In genomic region chr14:25060285-25060684, GRCm38 (mm10) we compare ENCODE assay signal across 22 mouse cellular contexts.
DNase-seq lines count a peak whose midpoint lies in the region; ATAC-seq lines count a peak whose summit lies in the region.
"Had no signal": no experiment of that assay in that cellular context is flagged by ENCODE, and none has a peak within 500 bp of the region (broad histone marks: within the 10 kb centered on the region; RNA-seq: fewer than 3 reads in every experiment).

No protein-coding gene starts in this region.

- peak overlapping the region; percentile 40; the same call in 1 of the 2 replicates for H3K27ac ChIP-seq in forebrain, embryonic 10.5 days
- H3K27ac ChIP-seq in forebrain, embryonic 15.5 days (replicated peaks): no peak overlapping the region
- H3K27ac ChIP-seq: embryonic facial prominence, embryonic 15.5 days; heart, adult 2 months; heart, embryonic 13.5 days; hindbrain, embryonic 13.5 days; hindbrain, postnatal 0 days had no signal

- no peak overlapping the region for H3K4me3 ChIP-seq in forebrain, embryonic 10.5 days
- no peak overlapping the region for H3K4me3 ChIP-seq in forebrain, embryonic 15.5 days
- H3K4me3 ChIP-seq: embryonic facial prominence, embryonic 15.5 days; erythroblast, embryonic 14.5 days; heart, adult 2 months; heart, embryonic 13.5 days; hindbrain, embryonic 13.5 days had no signal

- no peak for ATAC-seq in forebrain, embryonic 15.5 days (replicated peaks)
- no peak for ATAC-seq in CD4-positive, CD25-positive, alpha-beta regulatory T cell, adult 4 months
- ATAC-seq: forebrain, embryonic 16.5 days; hindbrain, postnatal 0 days had no signal

- no peak overlapping the region for H3K4me2 ChIP-seq in forebrain, embryonic 15.5 days (replicated peaks)
- H3K4me2 ChIP-seq: embryonic facial prominence, embryonic 15.5 days; heart, embryonic 13.5 days; hindbrain, embryonic 13.5 days had no signal

- no peak for DNase-seq in forebrain, embryonic 10.5 days (ENCODE audit: extremely low spot score, low spot score)
- DNase-seq in lung, adult 18-20 months: peak; percentile 17 to 22
- peak; percentile 46 for DNase-seq in lung, postnatal 10 days
- peak; percentile 23 to 35 for DNase-seq in lung, postnatal 4 days
- no peak for DNase-seq in heart, adult 8-10 months (ENCODE audit: low spot score)
- DNase-seq in heart, adult 9 months (ENCODE audit: low spot score in 2 of 2): no peak
- DNase-seq: adrenal gland, adult 2 months; adrenal gland, postnatal 36 days; B cell, adult 2 months; cerebellum, adult 2 months; cerebellum, postnatal 10 days; gastrocnemius, postnatal 10 days; heart, adult 2 months; heart, postnatal 36 days had no signal

- 92% methylated on average over 7 of the region's 7 CpGs for WGBS in forebrain, embryonic 10.5 days
- WGBS in forebrain, embryonic 15.5 days: 75% methylated on average over 7 of the region's 7 CpGs

- H3K9me3 ChIP-seq in forebrain, embryonic 10.5 days: no peaks in the 10 kb centered on the region
- H3K9me3 ChIP-seq in forebrain, embryonic 15.5 days: no peaks in the 10 kb centered on the region
- H3K9me3 ChIP-seq: embryonic facial prominence, embryonic 15.5 days; heart, embryonic 13.5 days; hindbrain, embryonic 13.5 days had no signal

- no peak overlapping the region for H3K9ac ChIP-seq in forebrain, embryonic 15.5 days (replicated peaks)
- H3K9ac ChIP-seq: embryonic facial prominence, embryonic 15.5 days; heart, embryonic 13.5 days; hindbrain, embryonic 13.5 days had no signal

- H3K4me1 ChIP-seq in forebrain, embryonic 10.5 days: peaks cover 50% of the 10 kb centered on the region
- 0 out of 2 replicates have a peak, but pooled peaks cover 6% of the 10 kb centered on the region for H3K4me1 ChIP-seq in forebrain, embryonic 15.5 days

- no peaks in the 10 kb centered on the region for H3K36me3 ChIP-seq in forebrain, embryonic 10.5 days (replicated peaks)
- no peaks in the 10 kb centered on the region for H3K36me3 ChIP-seq in forebrain, embryonic 15.5 days
- H3K36me3 ChIP-seq: embryonic facial prominence, embryonic 15.5 days; heart, embryonic 13.5 days; hindbrain, embryonic 13.5 days had no signal

- H3K27me3 ChIP-seq in forebrain, embryonic 10.5 days (ENCODE audit: poor library complexity, severe bottlenecking): no peaks in the 10 kb centered on the region; the same call in 1 of the 2 replicates
- no peaks in the 10 kb centered on the region for H3K27me3 ChIP-seq in forebrain, embryonic 15.5 days
- H3K27me3 ChIP-seq: embryonic facial prominence, embryonic 15.5 days; hindbrain, embryonic 13.5 days had no signal

Comparison
In these comparisons a context has a peak if more than half of its experiments do, and no peak if none do; other contexts are left out.
1. DNase-seq: peak in lung, adult 18-20 months (2 of 2), lung, postnatal 10 days (single experiment) and lung, postnatal 4 days (2 of 2); none in forebrain, embryonic 10.5 days (single experiment), heart, adult 8-10 months (single experiment) and heart, adult 9 months (0 of 2).